Mouse (Mus musculus) ES-Bruce4 (cell line): Measurements from ENCODE around the gene St3gal3.

Source experiments
- CTCF ChIP-seq: IDR thresholded peaks from one replicate; pipeline ENCODE4 v1.8.1; 2011; ENCODE audit warnings: low read depth, low read length
- EP300 ChIP-seq: IDR thresholded peaks from 2 replicates; pipeline ENCODE4 v1.6.1; 2011; ENCODE audit warnings: low read depth, low read length; ENCODE audit not compliant: insufficient read depth
- POLR2A ChIP-seq: IDR thresholded peaks from one replicate; pipeline ENCODE4 v1.8.1; 2011; ENCODE audit warnings: low read length; ENCODE audit not compliant: insufficient read depth

DNA sequence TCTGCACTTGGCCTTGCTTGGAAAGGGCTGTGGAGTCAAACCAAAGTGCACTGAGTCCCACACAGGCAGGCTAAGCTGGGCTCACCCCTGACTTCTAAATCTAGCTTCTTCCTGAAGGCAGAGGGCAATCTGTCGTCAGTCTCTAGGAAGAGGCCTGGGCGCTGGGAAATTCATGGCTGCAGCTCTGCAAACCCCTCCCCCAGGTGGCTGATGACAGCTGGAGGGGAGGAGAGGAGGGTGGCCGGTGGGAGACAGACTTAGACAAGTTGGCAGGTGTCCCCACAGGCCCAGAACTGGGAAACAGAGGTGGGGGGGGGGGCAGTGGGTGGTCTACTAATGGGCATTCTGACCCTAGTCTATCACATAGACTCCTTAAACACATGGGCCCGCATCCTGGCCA lies 177.2 kb downstream of the St3gal3 start:
- no peak for TF ChIP-seq CTCF
- TF ChIP-seq EP300, result no peak
- no peak for TF ChIP-seq POLR2A
